Mouse (Mus musculus) megakaryocyte, embryonic 14.5 days (primary cell): ENCODE measurements around the gene Itgb8.

ENCODE experiments used
- FLI1 ChIP-seq: IDR thresholded peaks from 2 replicates; pipeline ENCODE4 v1.6.1; 2012; ENCODE audit warnings: low read length, inconsistent platforms, mixed read lengths
- GATA1 ChIP-seq: IDR thresholded peaks from 3 replicates; pipeline ENCODE4 v1.6.1; 2012; ENCODE audit warnings: mixed read lengths, low read length, inconsistent platforms, borderline replicate concordance

DNA sequence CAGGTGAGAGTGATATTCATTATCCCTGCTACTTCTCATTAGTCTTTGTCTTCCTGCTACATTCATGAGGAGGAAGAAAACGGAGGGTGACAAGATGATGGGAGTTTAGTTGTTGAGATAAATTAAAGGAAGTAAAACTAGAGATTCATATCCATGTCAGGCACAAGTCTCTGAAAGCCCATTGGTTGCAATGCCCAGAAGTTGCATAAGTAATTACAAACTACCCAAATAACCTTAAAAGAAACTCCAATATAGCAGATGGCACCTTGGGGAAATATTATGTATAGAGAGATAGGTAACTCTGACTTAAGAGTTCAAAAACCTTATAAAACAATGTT is 31.2 kb downstream of the Itgb8 start:
- no peak for TF ChIP-seq GATA1
- TF ChIP-seq FLI1: no peak
